In the genomic region with DNA sequence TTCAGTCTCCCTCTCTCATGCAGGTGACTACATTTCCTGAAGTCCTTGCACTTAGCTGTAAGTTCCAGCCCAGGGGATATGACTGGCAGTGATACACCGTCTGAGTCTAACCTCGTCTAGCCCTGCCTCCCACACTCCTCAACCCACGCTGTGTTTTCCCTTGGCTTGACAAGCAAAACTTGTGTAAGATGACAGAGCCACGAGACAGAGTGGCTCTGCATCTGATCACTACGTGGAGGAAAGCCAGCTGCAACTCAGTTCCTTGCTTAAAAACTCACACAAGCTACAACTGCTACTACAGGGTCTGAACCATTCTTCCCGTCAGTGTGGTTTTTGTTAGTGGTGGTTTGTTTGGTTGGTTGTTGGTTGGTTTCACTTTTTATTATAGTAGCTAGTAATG, we compare ENCODE assay signal across 16 mouse cellular contexts. TPM values are rescaled to one million over a fixed set of nuclear protein-coding genes. Genes with fewer than 3 reads are reported as not detected.
DNase-seq lines count a peak whose midpoint lies in the region; ATAC-seq and TF ChIP-seq lines count a peak whose summit lies in the region.
"Had no signal": no experiment of that assay in that cellular context is flagged by ENCODE, and none has a peak within 500 bp of the region (broad histone marks: within the 10 kb centered on the region; RNA-seq: fewer than 3 reads in every experiment).

No protein-coding gene starts in this region.

- no peaks in the 10 kb centered on the region for H3K9me3 ChIP-seq in embryonic facial prominence, embryonic 14.5 days (ENCODE audit: control insufficient read depth, low read length)
- H3K9me3 ChIP-seq in hindbrain, embryonic 14.5 days (ENCODE audit: control insufficient read depth, low read length) = no peaks in the 10 kb centered on the region
- no peaks in the 10 kb centered on the region for H3K9me3 ChIP-seq in lung, postnatal 0 days (ENCODE audit: low read length)
- H3K9me3 ChIP-seq: embryonic facial prominence, embryonic 12.5 days; intestine, embryonic 15.5 days; liver, embryonic 15.5 days had no signal

- ATAC-seq in frontal cortex, adult (ENCODE audit: low TSS enrichment) = peak; percentile 50
- no peak for ATAC-seq in embryonic facial prominence, embryonic 14.5 days (ENCODE audit: low read depth)
- no peak for ATAC-seq in hindbrain, embryonic 14.5 days (ENCODE audit: low FRiP score)
- no peak for ATAC-seq in lung, postnatal 0 days
- ATAC-seq: intestine, embryonic 15.5 days had no signal

- H3K36me3 ChIP-seq in embryonic facial prominence, embryonic 14.5 days (ENCODE audit: control insufficient read depth, insufficient read depth, low read length) = no peaks in the 10 kb centered on the region
- no peaks in the 10 kb centered on the region for H3K36me3 ChIP-seq in hindbrain, embryonic 14.5 days (replicated peaks; ENCODE audit: control insufficient read depth, insufficient read depth)
- H3K36me3 ChIP-seq in lung, postnatal 0 days (ENCODE audit: insufficient read depth, low read length) = no peaks in the 10 kb centered on the region
- H3K36me3 ChIP-seq: embryonic facial prominence, embryonic 12.5 days; intestine, embryonic 15.5 days; liver, embryonic 15.5 days had no signal

- no peak overlapping the region for H3K9ac ChIP-seq in embryonic facial prominence, embryonic 14.5 days (ENCODE audit: low read depth, low read length)
- H3K9ac ChIP-seq in hindbrain, embryonic 14.5 days = no peak overlapping the region
- H3K9ac ChIP-seq in lung, postnatal 0 days (replicated peaks; ENCODE audit: low read depth) = no peak overlapping the region
- H3K9ac ChIP-seq: embryonic facial prominence, embryonic 12.5 days; intestine, embryonic 15.5 days; liver, embryonic 15.5 days had no signal

- no peak for TF ChIP-seq EP300 in lung, postnatal 0 days (IDR thresholded peaks at IDR 0.05)

- no peak for DNase-seq in frontal cortex, postnatal 14 days (ENCODE audit: low spot score in 2 of 2)
- peak; percentile 17 for DNase-seq in embryonic facial prominence, embryonic 14.5 days (ENCODE audit: low spot score)
- peak; percentile 78 for DNase-seq in naive thymus-derived CD4-positive, alpha-beta T cell, adult 2 months (ENCODE audit: low read depth)
- peak; percentile 48 for DNase-seq in thymus, postnatal 4 days
- DNase-seq in right cerebral cortex, postnatal 25 days = no peak
- no peak for DNase-seq in hindbrain, embryonic 14.5 days (ENCODE audit: low spot score)
- no peak for DNase-seq in lung, postnatal 0 days (ENCODE audit: low spot score)
- DNase-seq: adrenal gland, postnatal 36 days; cerebellum, adult 9-10 months; kidney, postnatal 36 days had no signal

- H3K27ac ChIP-seq in embryonic facial prominence, embryonic 14.5 days (replicated peaks; ENCODE audit: low read depth, low read length) = no peak overlapping the region
- no peak overlapping the region for H3K27ac ChIP-seq in hindbrain, embryonic 14.5 days
- no peak overlapping the region for H3K27ac ChIP-seq in lung, postnatal 0 days (ENCODE audit: low read length)
- H3K27ac ChIP-seq: embryonic facial prominence, embryonic 12.5 days; intestine, embryonic 15.5 days; liver, embryonic 15.5 days had no signal

- H3K4me1 ChIP-seq in embryonic facial prominence, embryonic 14.5 days (ENCODE audit: control insufficient read depth, insufficient read depth, low read length) = peaks cover 16% of the 10 kb centered on the region; the same call in 1 of the 2 replicates
- no peaks in the 10 kb centered on the region for H3K4me1 ChIP-seq in hindbrain, embryonic 14.5 days (replicated peaks; ENCODE audit: control insufficient read depth, insufficient read depth, low read length)
- no peaks in the 10 kb centered on the region for H3K4me1 ChIP-seq in lung, postnatal 0 days (ENCODE audit: insufficient read depth, low read depth, low read length)

- no peak overlapping the region for H3K4me3 ChIP-seq in embryonic facial prominence, embryonic 14.5 days (ENCODE audit: low read depth, low read length)
- no peak overlapping the region for H3K4me3 ChIP-seq in hindbrain, embryonic 14.5 days (replicated peaks; ENCODE audit: low read length)
- no peak overlapping the region for H3K4me3 ChIP-seq in lung, postnatal 0 days (ENCODE audit: low read depth, low read length)
- H3K4me3 ChIP-seq: embryonic facial prominence, embryonic 12.5 days; intestine, embryonic 15.5 days; liver, embryonic 15.5 days had no signal

- no peak overlapping the region for H3K4me2 ChIP-seq in embryonic facial prominence, embryonic 14.5 days (ENCODE audit: low read depth, low read length)
- no peak overlapping the region for H3K4me2 ChIP-seq in hindbrain, embryonic 14.5 days (replicated peaks)
- H3K4me2 ChIP-seq in lung, postnatal 0 days (replicated peaks; ENCODE audit: low read depth, low read length) = no peak overlapping the region
- H3K4me2 ChIP-seq: embryonic facial prominence, embryonic 12.5 days; intestine, embryonic 15.5 days; liver, embryonic 15.5 days had no signal

- H3K27me3 ChIP-seq in embryonic facial prominence, embryonic 14.5 days (replicated peaks; ENCODE audit: control insufficient read depth, insufficient read depth, low read length) = no peaks in the 10 kb centered on the region
- H3K27me3 ChIP-seq in hindbrain, embryonic 14.5 days (ENCODE audit: control insufficient read depth, insufficient read depth, low read length) = no peaks in the 10 kb centered on the region
- no peaks in the 10 kb centered on the region for H3K27me3 ChIP-seq in lung, postnatal 0 days (replicated peaks; ENCODE audit: insufficient read depth, low read length)
- H3K27me3 ChIP-seq: embryonic facial prominence, embryonic 12.5 days; intestine, embryonic 15.5 days; liver, embryonic 15.5 days had no signal

- WGBS in embryonic facial prominence, embryonic 14.5 days = 62% methylated on average over 6 of the region's 6 CpGs
- 83% methylated on average over 6 of the region's 6 CpGs for WGBS in hindbrain, embryonic 14.5 days
- WGBS in lung, postnatal 0 days = 56% methylated on average over 6 of the region's 6 CpGs

- TF ChIP-seq CTCF in lung, postnatal 0 days (IDR thresholded peaks at IDR 0.05) = no peak

RNA-seq across cellular contexts. Expression of gene Ifnk, which starts 11.5 kb away (rescaled TPM):
- polyA plus RNA-seq in embryonic facial prominence, embryonic 14.5 days (2014; fragmentation: Nextera tagmentation; extraction: Ambion mirVana) = not detected in 2 replicates
- polyA plus RNA-seq in hindbrain, embryonic 14.5 days (2014; fragmentation: Nextera tagmentation; extraction: Ambion mirVana) = 0.25 TPM in 1 of 2 replicates, not detected in the other
- 0.16 and 0.18 TPM in 2 replicates for polyA plus RNA-seq in lung, postnatal 0 days (2015; fragmentation: Nextera tagmentation; extraction: Ambion mirVana)
- polyA plus RNA-seq: frontal cortex, adult 2 months; heart, postnatal 0 days had no signal

RNA-seq across cellular contexts. Expression of gene Mob3b, which starts 17.0 kb away (rescaled TPM):
- polyA plus RNA-seq in embryonic facial prominence, embryonic 14.5 days (2014; fragmentation: Nextera tagmentation; extraction: Ambion mirVana) = 6.3 and 7.2 TPM in 2 replicates
- 3.4 and 4.0 TPM in 2 replicates for polyA plus RNA-seq in hindbrain, embryonic 14.5 days (2014; fragmentation: Nextera tagmentation; extraction: Ambion mirVana)
- polyA plus RNA-seq in lung, postnatal 0 days (2015; fragmentation: Nextera tagmentation; extraction: Ambion mirVana) = 14.7 and 14.8 TPM in 2 replicates

Comparison
In these comparisons a context has a peak if more than half of its experiments do, and no peak if none do; other contexts are left out.
1. DNase-seq: peak in embryonic facial prominence, embryonic 14.5 days (single experiment), naive thymus-derived CD4-positive, alpha-beta T cell, adult 2 months (single experiment) and thymus, postnatal 4 days (single experiment); none in frontal cortex, postnatal 14 days (0 of 2), right cerebral cortex, postnatal 25 days (single experiment), hindbrain, embryonic 14.5 days (single experiment) and lung, postnatal 0 days (single experiment).